Mouse (Mus musculus): ENCODE measurements at regions not wholly inside any gene's neighbourhood (a gene's known extent, or its start where the extent isn't known, plus 50 kb on each side); places are given as distances from the start of the nearest gene placed in this dataset.

GRCm38 (mm10) chr1:35811795-35812194 lies 256.4 kb upstream of the Hs6st1 start:
- no peak for TF ChIP-seq CTCF (conservative IDR thresholded peaks at IDR 0.05; ENCODE audit: low read length)
- no peak for TF ChIP-seq NANOG (IDR thresholded peaks at IDR 0.05; ENCODE audit: borderline replicate concordance, low read length)

Measured in E14TG2a.4 (cell line).